Mouse (Mus musculus): ENCODE results near the gene Atad2b.
A peak's percentile ranks its signal among the peaks of the same experiment; 100 is the strongest.
"Not testable (repeated sequence)": the region's sequence is repeated elsewhere in the genome, so short reads cannot be mapped to it uniquely, and the experiment has no call there.

Atad2b gene

DNA sequence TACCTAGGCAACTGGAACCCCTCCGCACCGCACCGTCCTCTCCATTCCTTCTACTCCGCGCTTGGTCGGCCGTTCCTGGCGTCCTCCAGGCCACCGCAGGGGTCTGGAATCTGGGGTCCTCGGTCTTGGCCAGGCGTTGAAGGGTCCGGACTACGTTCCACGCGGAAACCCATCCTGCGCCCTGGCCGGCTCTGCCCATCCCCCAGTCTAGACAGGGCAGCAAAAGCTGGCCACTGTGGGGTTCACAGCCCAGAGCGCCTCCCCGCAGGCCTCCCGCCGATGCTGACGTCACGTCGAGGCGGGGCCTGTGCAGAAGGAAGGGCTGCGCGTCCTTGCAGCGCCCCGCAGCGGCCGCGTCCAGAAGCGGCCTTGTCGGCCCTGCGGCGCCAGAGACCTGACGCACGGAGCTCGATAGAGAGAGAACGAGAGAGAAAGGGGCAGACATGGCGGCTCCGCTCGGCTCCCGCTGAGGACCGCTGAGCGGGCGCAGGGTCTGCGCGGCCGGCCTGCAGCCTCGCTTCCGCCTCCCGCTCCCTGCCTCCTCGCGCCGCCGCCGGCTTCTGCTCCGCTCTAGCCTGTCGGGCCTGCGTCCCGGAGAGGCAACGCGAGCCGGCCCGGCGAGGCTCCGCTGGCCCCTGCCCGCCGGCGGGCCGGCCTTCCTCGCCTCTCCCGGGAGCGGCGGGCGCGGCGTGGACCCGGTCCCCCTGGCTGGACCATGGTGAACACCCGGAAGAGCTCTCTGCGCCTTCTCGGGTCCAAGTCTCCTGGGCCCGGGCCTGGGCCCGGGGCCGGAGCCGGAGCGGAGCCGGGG lies at the start of gene Atad2b:
Gene Atad2b, plus strand, starts transcription at position 360 of the 811 bp plus-strand sequence.
- peak; percentile 96 for DNase-seq (ENCODE audit: low read depth, low spot score)

DNA sequence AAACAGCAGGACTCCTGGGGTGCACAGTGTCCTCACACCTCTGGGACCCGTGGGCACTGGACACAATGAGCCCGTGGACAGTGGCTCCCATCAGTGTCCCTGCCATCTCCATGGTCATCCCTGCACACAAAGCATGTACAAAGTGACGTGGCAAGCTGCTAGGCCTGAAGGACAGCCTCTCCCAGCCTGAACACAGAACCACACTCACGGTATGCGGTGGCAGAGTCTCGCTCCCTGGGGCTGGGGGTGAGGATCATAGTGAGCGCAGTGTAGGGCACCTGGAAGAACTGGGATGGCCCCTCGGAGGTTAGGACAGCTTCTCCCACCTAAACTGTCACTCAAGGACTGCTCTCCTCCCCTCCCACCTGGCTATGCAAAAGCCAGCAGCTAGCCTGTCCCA lies 48.2 kb upstream of the Atad2b start:
- DNase-seq (ENCODE audit: low read depth, low spot score), result no peak

DNA sequence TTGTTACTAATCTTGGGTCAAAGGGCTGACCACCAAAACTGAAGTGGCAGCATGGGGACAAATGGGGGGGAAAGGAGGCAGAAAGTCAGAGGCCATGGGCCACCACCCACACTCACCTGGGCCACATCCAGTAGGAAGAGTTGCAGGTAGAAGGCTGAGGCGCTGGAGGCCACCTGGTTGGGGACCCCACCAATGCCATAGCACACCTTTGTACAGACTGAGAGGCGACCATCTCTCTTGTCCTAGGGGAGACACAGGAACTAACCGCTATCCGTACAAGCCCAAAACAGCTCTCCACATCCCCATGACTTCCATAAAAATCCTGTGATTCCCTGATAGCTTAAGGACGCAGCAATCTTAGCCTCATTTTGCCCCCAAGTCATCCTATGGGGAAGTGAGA lies 45.9 kb upstream of the Atad2b start:
- DNase-seq (ENCODE audit: low read depth, low spot score), result no peak

DNA sequence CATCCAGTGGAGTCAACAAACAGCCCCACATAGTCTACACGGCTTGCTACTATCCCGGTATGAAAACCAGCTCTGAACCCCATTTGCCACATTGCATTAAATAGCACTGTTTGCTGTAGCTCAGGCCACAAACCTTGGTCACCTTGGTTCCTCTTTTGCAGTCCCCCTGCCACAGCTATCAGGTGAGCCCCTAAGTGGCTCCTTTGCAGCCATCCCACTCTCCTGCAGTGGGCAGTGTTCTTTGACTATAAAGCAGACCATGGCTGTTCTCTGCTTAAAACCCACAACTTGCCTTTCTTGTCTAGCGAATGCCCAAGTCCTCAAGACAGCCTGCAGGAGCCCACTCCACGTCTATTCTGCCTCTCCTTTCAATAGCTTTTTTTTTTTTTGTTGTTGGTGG lies 44.9 kb upstream of the Atad2b start:
- no peak for DNase-seq (ENCODE audit: low read depth, low spot score)

DNA sequence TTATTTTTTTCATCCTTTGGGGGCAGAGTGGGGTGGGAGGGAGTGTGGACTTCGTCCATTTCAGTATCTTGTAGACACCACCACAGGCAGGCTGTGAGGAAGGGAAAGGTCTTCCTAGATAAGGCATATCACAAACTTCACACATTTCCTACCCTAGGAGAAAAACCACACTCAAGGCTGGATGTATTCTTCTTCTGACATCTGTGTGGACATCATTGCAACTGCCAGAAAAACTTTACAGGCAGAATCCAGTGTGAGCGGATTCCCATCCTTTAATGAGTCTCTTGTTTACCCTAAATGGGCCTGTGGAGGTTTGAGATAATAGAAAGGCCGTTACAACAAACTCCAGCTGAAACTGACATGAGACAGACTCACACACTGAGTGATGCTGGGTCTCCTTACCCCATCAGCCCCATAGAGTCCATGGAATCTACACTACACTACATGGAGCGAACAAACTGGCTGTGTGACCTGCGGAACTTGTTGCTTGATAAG lies 44.1 kb upstream of the Atad2b start:
- DNase-seq (ENCODE audit: low read depth, low spot score), result no peak

DNA sequence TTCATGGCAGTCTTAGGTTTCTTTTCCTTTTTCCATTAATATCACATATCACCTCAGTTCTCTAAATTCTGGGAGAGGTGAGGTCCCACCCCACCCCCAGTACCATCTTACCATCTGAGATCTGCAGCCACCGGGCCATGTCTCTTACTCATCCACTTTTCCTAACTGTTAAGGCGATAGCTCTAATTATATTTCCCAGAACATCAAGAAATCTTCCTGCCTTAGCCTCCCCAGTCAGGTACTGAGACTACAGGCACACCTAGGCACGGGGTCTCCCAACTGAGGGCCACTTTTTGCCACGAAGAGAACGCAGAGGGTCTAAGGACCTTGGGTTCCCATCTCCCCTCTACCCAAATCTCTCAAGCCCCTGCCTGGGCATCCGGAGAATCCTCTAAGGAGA lies 43.6 kb upstream of the Atad2b start:
- no peak for DNase-seq (ENCODE audit: low read depth, low spot score)

DNA sequence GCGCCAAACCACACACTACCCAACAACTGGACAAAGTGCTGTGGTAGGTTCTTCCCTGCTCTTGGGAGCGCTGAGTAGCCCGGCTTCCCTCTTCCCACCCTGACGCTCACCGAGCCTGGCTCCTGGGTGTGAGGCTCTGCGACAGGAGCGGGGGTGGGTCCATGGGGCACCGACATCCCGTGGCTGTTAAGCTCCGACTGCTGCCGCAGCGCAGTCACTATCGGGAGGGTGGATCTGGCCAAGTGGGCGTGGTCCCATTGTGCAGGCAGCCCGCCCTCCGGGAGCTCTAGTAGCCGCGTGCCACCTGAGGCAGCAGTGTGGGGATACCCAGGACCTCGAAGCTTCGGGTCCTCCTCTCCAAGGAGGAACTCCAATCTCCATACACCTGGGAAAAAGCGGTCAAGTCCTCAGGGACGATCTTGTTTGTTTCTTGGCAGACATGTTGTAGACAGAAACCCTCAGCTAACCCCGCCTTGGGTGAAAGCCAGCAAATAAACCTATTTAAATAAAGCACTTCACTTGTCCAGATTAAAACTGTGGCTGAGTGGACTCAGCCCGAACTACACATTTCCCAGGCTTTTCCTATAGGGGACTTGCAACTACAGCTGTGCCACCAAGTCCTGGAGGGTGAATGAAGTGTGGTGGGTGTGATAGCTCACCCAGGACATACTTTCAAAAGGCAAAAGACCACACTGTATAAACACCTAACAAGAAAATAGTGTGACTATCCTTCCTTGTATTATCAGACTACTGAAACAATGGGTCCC lies 42.8 kb upstream of the Atad2b start, which contains the start of gene Mfsd2b:
Gene Mfsd2b, minus strand, starts transcription at position 199 of the 767 bp plus-strand sequence.
- DNase-seq (ENCODE audit: low read depth, low spot score), result peak; percentile 47

DNA sequence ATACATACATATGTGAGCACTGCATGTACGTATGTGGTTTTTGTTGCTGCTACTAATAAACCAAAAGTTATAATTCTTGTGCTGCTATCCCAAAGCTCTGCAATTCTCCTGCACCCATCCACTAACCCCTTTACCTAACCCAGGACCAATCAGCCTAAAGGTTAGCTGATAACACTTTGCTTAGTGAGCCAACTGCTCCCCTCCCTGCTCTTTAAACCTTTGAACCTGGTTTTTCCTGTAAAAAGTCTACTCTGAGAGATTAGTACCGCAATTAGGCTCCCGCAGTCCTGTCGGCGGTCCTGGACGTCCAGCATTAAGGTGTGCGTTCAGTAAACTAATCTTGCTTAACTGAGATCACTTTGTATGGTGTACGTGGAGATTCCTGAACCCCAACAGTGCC lies 41.5 kb upstream of the Atad2b start:
- no peak for DNase-seq (ENCODE audit: low read depth, low spot score)

DNA sequence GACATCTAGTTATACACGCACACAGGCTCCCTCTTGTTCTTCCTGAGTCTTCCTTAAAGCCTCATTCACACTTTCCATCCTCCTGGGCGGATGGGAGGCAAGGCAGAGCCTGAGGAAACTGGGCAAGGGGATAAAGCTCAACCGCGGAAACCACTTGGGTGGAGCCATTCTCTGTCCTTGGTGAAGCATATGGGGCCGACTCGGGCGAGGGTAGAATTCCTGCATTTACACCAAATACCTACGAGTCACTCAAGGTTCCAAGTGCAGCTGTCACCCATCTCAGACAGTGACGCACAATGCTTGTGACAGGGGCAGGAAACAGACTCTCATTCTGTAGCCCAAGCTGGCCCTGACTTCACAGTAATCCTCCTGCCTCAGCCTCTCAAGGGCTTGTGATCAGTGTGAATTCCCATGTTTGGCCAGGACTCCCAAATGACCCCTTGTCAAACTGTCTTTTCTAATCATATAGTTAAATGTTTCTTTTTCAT lies 38.8 kb upstream of the Atad2b start:
- no peak for DNase-seq (ENCODE audit: low read depth, low spot score)

DNA sequence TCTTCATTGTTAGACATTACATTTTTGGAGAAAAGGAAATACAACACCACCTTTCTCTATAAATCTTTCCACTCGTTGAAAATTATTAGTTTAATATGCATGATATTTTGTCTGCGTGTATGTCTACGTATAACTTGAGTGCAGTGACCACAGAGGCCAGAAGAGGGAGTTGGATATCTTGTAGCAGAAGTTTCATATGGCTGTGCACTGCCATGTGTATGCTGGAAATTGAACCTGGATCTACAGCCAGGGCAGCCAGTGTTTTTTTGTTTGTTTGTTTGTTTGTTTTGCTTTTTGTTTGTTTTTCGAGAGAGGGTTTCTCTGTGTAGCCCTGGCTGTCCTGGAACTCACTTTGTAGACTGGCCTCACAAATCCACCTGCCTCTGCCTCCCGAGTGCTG lies 38.1 kb upstream of the Atad2b start:
- DNase-seq (ENCODE audit: low read depth, low spot score), result no peak

DNA sequence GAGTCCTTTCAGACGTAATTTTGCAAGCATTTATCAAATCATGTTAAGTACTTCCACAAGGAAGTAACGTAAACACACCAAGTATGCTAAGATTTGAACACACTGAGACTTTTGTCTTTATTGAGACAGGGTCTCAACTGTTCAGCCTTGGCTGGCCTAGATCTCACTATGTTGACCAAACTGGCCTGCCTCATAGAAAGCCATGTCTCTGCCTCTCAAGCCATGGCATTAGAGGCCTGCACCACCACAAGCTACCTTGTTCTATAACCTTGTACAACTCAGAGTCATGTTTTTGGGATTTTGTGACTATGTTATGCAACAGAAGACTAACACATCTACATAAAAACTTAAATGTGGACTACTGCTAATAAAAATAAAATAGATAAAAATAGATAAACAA lies 35.1 kb upstream of the Atad2b start:
- DNase-seq (ENCODE audit: low read depth, low spot score), result no peak

DNA sequence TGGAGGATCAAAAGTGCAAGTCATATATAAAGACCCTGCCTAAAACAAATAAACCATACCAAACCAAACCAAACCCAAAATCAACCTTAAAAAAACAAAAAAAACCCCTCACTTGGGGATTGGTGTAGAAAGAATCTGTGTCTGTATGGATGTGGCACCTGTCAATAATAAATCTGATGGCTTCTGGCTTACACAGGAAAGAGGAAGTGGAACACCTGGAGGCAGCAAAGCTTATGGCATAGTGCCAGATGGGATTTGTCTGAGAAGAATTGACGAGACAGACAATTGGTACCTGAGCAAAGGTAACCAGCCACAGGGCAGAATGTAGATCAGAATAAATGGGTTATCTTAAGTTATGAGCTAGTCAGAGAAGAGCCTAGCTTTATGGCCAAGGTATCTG lies 32.1 kb upstream of the Atad2b start:
- no peak for DNase-seq (ENCODE audit: low read depth, low spot score)

DNA sequence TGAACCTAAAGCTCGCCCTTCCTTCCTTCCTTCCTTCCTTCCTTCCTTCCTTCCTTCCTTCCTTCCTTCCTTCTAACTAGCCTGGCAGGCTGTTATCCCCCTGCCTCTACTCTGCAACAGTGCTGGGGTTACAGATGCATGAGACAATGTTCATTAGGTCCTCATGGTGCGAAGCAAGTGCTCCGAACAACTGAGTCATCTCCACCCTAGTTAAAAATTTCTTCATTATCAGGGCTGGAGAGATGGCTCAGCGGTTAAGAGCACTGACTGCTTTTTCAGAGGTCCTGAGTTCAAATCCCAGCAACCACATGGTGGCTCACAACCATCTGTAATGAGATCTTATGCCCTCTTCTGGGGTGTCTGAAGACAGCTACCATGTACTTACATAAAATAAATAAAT lies 30.6 kb upstream of the Atad2b start:
- not testable (repeated sequence) for DNase-seq (ENCODE audit: low read depth, low spot score)

DNA sequence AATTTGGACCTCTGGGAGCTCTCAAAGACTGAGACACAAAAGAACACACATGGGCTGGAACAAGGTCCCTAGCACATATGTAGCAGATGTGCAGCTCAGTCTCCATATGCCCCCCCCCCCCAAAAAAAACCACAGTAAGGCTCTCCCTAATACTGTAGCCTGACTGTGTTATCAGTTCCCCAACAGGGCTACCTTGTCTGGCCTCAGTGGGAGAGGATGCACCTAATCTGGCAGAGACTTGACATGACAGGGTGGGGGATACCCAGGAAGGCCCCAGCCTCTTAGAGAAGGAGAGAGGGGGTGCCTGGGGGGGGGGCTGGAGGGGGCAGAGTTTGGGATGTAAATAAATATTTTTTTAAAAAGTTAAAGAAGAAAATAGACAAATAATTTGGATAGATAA lies 28.4 kb upstream of the Atad2b start:
- no peak for DNase-seq (ENCODE audit: low read depth, low spot score)

DNA sequence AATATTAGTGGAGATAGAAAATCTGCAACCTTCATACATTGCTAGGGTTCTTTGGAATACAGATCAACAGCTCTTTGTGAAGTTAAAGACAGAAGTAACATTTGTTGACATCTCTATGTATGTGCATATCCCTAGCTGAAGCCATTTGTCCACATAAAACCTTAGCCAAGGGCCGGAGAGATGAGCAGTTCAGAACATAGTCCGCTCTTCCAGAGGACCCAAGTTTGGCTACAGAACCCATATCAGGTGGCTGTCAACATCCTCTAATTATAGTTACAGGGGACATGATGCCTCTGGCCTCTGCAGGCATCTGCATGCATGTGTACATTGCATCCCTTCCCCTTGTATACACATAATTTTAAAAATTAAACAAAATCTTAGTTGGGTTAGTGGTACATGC lies 27.9 kb upstream of the Atad2b start:
- DNase-seq (ENCODE audit: low read depth, low spot score), result no peak

DNA sequence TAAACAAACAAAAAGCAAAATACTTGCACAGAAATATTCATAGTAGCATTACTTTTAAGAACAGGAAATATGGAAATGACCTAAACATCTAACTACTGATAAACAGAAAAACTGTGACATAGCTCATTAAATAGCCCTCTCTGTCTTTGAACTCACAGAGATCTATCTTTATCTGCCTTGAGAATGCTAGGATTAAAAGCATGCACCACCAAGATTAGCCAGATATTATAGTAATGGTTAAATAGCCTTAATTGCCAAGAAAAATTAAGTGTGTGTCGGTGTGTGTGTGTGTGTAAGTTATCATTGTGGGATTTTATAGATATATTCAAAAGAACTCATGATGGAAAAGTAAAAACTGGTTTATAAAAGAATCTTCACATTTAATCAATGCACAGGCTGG lies 27.3 kb upstream of the Atad2b start:
- DNase-seq (ENCODE audit: low read depth, low spot score), result no peak

DNA sequence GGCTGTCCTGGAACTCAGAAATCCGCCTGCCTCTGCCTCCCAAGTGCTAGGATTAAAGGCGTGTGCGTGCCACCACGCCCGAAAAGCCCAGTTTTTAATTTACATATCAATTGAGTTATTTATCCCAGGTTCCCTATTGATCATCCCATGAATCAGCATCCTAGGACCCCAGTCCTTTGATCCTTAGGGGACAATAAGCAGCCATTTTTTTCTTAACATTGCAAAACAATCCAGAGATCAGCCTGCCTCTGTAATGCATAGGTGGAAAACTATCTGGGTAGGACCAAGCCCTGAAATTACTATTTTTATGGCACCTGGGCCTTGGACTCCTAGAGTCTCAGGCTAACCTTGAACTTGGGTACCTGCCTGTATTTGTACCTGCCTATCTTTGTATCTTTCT lies 19.1 kb upstream of the Atad2b start:
- no peak for DNase-seq (ENCODE audit: low read depth, low spot score)

DNA sequence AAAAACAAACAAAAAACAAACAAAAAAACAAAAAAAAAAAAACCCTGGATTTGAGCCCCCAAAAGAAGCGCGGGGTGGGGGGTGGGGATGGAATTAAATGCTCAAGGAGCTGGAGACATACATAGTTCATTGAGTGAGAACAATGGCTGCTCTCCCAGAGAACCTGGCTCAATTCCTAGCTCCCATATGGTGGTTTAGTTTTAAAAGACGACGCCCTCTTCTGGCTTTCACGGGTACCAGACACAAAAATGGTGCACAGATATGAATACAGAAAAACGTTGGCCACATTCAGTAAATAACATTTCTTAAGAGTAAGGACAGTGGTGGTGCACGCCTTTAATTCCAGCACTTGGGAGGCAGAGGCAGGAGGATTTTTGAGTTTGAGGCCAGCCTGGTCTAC lies 11.2 kb upstream of the Atad2b start:
- no peak for DNase-seq (ENCODE audit: low read depth, low spot score)

DNA sequence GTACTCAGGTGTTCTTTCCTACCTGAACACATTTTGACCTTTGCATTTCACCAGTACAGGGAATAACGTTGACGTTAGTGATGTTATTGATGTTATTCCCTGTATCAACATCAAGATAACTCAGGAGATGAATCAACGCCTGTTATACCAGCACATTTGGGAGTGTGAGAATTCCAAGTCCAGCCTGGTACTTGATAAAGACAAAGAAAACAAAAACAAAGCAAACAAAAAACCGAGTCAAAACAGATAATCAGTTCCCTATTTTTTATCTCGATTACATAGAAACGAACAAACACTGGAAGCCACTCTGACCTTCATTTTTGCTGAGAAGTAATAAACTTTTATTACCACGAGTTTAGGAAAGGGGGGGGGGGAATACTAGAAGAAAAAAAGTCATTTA lies 10.7 kb upstream of the Atad2b start:
- DNase-seq (ENCODE audit: low read depth, low spot score), result no peak

DNA sequence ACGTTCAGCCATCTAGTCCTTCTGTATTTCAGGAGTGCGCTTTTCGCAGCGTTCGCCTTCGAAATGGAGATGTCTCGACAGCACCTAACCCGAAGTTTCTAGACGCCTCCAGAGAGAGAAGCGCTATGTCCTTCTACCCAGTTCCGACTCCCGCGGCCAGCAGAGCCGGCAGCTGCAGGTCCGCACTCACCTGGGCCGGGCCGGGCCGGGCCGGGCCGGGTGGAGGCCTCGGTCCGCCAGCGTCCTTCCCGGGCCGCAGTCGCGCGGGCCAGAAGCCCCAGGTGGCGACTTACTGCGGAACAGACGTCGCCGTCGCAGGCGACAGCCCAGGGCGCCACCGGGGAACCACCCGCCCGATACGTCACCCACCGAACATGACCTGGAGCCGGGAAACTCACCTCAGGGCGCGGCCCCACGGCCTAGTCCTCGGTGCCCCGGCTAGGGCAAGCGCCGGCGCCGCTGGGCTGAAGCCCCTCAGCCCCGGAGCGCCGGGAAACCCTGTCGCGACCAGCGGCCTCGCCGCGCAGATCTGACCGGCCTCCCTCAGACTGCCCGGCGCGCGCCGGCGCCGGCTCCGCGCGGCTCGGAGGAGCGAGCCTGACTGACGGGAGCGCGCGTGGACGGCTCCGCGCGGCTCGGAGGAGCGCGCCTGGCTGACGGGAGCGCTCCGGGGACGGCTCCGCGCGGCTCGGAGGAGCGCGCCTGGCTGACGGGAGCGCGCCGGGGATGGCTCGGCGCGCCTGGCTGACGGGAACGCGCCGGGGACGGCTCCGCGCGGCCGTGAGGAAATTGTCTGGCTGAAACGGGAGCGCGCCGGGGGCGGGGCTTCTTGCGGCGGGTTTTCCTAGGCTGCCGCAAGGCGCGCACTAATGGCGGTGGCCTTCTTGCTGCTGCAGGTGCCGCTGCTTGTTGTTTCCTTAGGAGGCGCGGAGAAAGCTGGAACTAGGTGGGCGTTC lies 9.9 kb upstream of the Atad2b start, which contains the start of gene Ubxn2a:
Gene Ubxn2a, minus strand, starts transcription at position 755 of the 956 bp plus-strand sequence.
- peak; percentile 88 for DNase-seq (ENCODE audit: low read depth, low spot score)

DNA sequence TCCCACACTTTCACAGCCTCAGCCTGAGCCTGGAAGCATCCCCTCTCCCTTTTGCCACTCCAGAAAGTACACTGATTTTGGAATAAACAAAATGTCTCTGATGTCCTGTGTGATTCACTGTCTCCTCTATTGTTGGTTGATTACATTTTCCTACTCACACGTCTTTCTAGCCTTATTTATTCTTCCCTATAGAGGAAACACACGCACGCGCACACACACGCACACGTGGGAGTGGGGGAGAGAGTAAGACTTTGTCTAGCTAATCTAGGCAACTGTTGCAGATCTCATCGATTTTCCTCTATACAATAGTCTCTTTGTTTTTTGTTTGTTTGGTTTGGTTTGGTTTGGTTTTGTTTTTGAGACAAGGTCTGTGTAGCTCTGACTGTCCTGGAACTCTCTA lies 8.8 kb upstream of the Atad2b start:
- DNase-seq (ENCODE audit: low read depth, low spot score), result no peak

All from embryo, embryonic 11.5 days (tissue).